Mouse (Mus musculus): ENCODE measurements around the gene Rpp38. TPM values are rescaled to one million over a fixed set of nuclear protein-coding genes. Genes with fewer than 3 reads are reported as not detected.

Gene Rpp38
- total and polyA plus RNA-seq, 2 experiments from 2014 or later: 1.2 to 11.3 TPM

DNA sequence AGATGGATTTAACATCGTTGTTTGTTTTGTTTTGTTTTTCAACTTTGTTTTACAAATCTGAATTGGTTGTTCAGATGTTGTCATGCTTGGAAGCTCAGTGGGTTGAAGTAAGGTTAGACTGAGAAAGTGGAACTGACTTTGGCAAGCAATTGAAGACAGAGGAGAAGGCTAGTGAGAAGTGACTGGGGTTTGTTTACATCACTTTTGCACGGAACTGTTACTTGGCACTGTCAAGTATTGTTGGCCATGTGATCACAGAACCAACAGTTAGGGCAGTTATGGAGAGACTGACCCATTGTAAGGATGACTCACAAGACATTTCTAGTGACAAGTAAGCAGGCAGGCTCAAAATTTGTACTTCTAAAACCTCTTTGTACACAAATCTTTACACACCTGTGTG, 9.3 kb downstream of the Rpp38 start:
- no peaks in the 10 kb centered on the region for H3K4me1 ChIP-seq (ENCODE audit: control insufficient read depth, insufficient read depth)
- TF ChIP-seq CTCF (IDR thresholded peaks at IDR 0.05; ENCODE audit: low read depth) (no peak), EP300 (IDR thresholded peaks at IDR 0.05; ENCODE audit: low read depth) (no peak)
- WGBS: 76% methylated on average over 2 of the region's 2 CpGs
- ATAC-seq (ENCODE audit: insufficient read depth, low read depth): no peak
- H3K36me3 ChIP-seq (replicated peaks; ENCODE audit: control insufficient read depth, insufficient read depth, low read length): peaks cover 40% of the 10 kb centered on the region
- H3K27ac ChIP-seq (ENCODE audit: low read depth): no peak overlapping the region
- H3K4me3 ChIP-seq (ENCODE audit: low read depth, low read length): no peak overlapping the region
- no peaks in the 10 kb centered on the region for H3K9me3 ChIP-seq (replicated peaks; ENCODE audit: control insufficient read depth, low read length)
- no peak overlapping the region for H3K9ac ChIP-seq (replicated peaks; ENCODE audit: low read depth, low read length)
- no peak overlapping the region for H3K4me2 ChIP-seq (ENCODE audit: low read depth, low read length)
- DNase-seq (ENCODE audit: low spot score): no peak
- no peaks in the 10 kb centered on the region for H3K27me3 ChIP-seq (ENCODE audit: control insufficient read depth, insufficient read depth, low read length)

DNA sequence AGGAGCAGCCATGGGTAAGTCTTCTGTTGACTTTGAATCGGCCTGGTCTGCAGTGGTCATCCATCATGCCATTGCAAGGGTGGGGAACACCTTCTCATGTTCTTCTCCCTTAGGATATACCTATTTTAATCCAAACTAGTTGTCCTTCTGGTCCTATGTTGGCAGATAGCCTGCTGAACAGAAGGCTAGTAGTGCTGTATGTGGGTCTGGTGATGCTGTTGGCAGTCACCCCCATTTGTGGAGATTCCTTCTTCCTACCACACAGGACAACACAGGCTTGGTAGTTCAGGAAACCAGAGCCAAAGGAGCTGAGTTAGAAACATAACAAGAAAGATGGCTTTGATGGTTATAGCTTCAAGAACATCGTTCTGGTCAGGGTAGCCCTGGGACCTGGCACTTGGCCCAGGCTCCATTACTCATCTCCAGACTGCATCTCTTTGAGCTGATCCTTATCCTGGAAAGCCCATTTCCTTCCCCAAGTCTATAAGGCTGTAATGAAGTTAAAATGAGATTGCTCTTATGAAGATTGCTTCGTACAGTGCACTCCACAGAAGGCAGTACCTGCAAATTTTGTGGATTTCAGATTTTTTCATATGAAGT, 26.9 kb downstream of the Rpp38 start:
- no peak for TF ChIP-seq CTCF (IDR thresholded peaks at IDR 0.05; ENCODE audit: low read depth)
- TF ChIP-seq EP300 (IDR thresholded peaks at IDR 0.05; ENCODE audit: low read depth): no peak
- Histone ChIP-seq H3K36me3 (replicated peaks; ENCODE audit: control insufficient read depth, insufficient read depth, low read length) (peaks cover 9% of the 10 kb centered on the region), H3K27ac (ENCODE audit: low read depth) (no peak overlapping the region), H3K9ac (replicated peaks; ENCODE audit: low read depth, low read length) (no peak overlapping the region), H3K27me3 (ENCODE audit: control insufficient read depth, insufficient read depth, low read length) (no peaks in the 10 kb centered on the region), H3K9me3 (replicated peaks; ENCODE audit: control insufficient read depth, low read length) (no peaks in the 10 kb centered on the region), H3K4me1 (ENCODE audit: control insufficient read depth, insufficient read depth) (no peaks in the 10 kb centered on the region), H3K4me2 (ENCODE audit: low read depth, low read length) (no peak overlapping the region), H3K4me3 (ENCODE audit: low read depth, low read length) (no peak overlapping the region)
- 73% methylated on average over 3 of the region's 3 CpGs for WGBS
- ATAC-seq (ENCODE audit: insufficient read depth, low read depth): no peak
- DNase-seq (ENCODE audit: low spot score): no peak

DNA sequence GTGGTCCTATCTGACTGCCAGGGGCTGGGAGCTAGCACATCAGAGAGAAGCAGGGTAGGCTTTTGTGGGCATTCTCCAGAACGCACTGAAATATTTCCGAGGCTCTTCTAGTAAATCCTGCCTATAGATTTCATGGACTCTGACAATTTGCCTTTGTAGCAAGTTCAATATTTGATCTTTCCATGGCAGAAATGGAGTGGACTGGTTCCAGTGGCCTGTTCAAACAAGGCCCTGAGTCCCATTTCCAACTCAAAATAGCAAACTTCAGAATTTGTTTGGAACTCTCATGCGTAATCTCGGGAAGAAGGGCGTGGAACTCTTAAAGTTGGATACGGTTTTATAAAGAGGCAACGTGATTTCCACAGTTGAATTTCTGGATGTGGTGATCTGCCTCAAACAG, 36.6 kb downstream of the Rpp38 start:
- Histone ChIP-seq H3K4me1 (ENCODE audit: control insufficient read depth, insufficient read depth) (no peaks in the 10 kb centered on the region), H3K4me3 (ENCODE audit: low read depth, low read length) (no peak overlapping the region), H3K36me3 (replicated peaks; ENCODE audit: control insufficient read depth, insufficient read depth, low read length) (no peaks in the 10 kb centered on the region), H3K9ac (replicated peaks; ENCODE audit: low read depth, low read length) (no peak overlapping the region), H3K27ac (ENCODE audit: low read depth) (no peak overlapping the region), H3K27me3 (ENCODE audit: control insufficient read depth, insufficient read depth, low read length) (no peaks in the 10 kb centered on the region), H3K9me3 (replicated peaks; ENCODE audit: control insufficient read depth, low read length) (no peaks in the 10 kb centered on the region), H3K4me2 (ENCODE audit: low read depth, low read length) (no peak overlapping the region)
- ATAC-seq (ENCODE audit: insufficient read depth, low read depth) (no peak), DNase-seq (ENCODE audit: low spot score) (no peak)
- 85% methylated on average over 7 of the region's 7 CpGs for WGBS
- TF ChIP-seq CTCF (IDR thresholded peaks at IDR 0.05; ENCODE audit: low read depth) (no peak), EP300 (IDR thresholded peaks at IDR 0.05; ENCODE audit: low read depth) (no peak)

DNA sequence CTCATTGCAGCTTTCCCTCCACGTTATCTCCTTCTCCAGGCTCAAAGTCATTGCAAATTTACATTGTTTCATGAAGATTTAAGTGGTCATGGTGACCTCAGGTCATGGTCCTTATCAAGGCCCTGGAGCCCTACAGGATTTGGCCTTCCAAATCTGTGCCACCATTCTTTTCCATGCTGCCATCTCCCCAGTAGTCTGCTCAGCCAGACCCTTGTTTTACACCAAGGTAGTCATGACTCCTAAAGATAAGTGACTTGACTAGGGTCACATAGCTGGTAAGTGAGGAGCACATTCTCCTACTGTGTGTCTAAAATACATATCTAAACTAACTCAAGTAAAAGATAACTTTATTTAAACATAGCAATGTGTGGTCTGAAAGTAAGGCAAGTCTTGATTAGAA, 40.3 kb downstream of the Rpp38 start:
- peaks cover under 1% of the 10 kb centered on the region; the same call in 1 of the 2 replicates for H3K4me1 ChIP-seq (ENCODE audit: control insufficient read depth, insufficient read depth)
- WGBS: 54% methylated on average over 1 of the region's 1 CpGs
- no peak overlapping the region for H3K9ac ChIP-seq (replicated peaks; ENCODE audit: low read depth, low read length)
- TF ChIP-seq EP300 (IDR thresholded peaks at IDR 0.05; ENCODE audit: low read depth): no peak
- no peak for TF ChIP-seq CTCF (IDR thresholded peaks at IDR 0.05; ENCODE audit: low read depth)
- H3K27me3 ChIP-seq (ENCODE audit: control insufficient read depth, insufficient read depth, low read length): no peaks in the 10 kb centered on the region
- no peak for DNase-seq (ENCODE audit: low spot score)
- ATAC-seq (ENCODE audit: insufficient read depth, low read depth): no peak
- H3K4me3 ChIP-seq (ENCODE audit: low read depth, low read length): no peak overlapping the region
- no peak overlapping the region for H3K4me2 ChIP-seq (ENCODE audit: low read depth, low read length)
- H3K27ac ChIP-seq (ENCODE audit: low read depth): no peak overlapping the region
- no peaks in the 10 kb centered on the region for H3K36me3 ChIP-seq (replicated peaks; ENCODE audit: control insufficient read depth, insufficient read depth, low read length)
- H3K9me3 ChIP-seq (replicated peaks; ENCODE audit: control insufficient read depth, low read length): no peaks in the 10 kb centered on the region

DNA sequence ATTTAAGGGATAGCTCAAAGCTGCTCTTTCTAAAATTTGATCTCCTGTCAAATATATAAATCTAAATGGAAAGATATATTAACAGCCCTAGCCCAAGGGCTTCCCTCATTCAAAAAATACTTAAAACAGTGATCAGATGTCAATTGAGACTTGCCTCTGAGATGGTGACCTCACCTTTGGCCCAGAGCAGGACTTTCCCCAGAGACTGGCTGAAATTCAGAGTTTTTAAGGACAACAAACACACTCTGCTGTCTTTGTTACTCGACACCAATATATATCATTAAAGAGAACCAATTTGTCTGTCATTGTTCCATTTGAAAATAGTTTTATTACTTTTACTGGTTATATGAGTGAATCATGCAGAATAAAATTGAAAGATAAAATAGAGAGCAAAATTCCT, 42.9 kb downstream of the Rpp38 start:
- Histone ChIP-seq H3K4me3 (ENCODE audit: low read depth, low read length) (no peak overlapping the region), H3K9ac (replicated peaks; ENCODE audit: low read depth, low read length) (no peak overlapping the region), H3K27ac (ENCODE audit: low read depth) (no peak overlapping the region), H3K4me2 (ENCODE audit: low read depth, low read length) (no peak overlapping the region), H3K4me1 (ENCODE audit: control insufficient read depth, insufficient read depth) (peaks cover 11% of the 10 kb centered on the region), H3K9me3 (replicated peaks; ENCODE audit: control insufficient read depth, low read length) (no peaks in the 10 kb centered on the region), H3K36me3 (replicated peaks; ENCODE audit: control insufficient read depth, insufficient read depth, low read length) (no peaks in the 10 kb centered on the region), H3K27me3 (ENCODE audit: control insufficient read depth, insufficient read depth, low read length) (no peaks in the 10 kb centered on the region)
- WGBS: 67% methylated on average over 1 of the region's 1 CpGs
- TF ChIP-seq EP300 (IDR thresholded peaks at IDR 0.05; ENCODE audit: low read depth): no peak
- TF ChIP-seq CTCF (IDR thresholded peaks at IDR 0.05; ENCODE audit: low read depth): no peak
- ATAC-seq (ENCODE audit: insufficient read depth, low read depth): no peak
- no peak for DNase-seq (ENCODE audit: low spot score)

DNA sequence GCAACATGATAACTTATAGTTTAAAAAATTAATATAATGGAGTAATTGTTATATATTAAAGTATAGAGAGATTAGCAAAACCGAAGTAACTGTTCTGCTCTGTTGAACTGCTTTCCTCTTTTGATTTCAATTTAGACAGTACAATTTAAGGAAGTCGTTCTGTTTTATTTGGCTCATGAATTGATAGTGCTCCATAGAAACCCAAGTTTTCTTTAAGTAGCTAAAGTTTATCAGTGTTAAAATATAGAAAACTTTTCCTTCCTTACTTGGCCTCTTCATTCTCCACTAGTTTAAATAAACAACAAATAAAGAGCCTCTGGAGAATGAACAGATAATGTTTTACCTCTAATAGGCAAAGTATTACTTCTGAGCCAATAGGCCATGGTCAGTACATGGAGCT, 46.2 kb downstream of the Rpp38 start:
- ATAC-seq (ENCODE audit: insufficient read depth, low read depth): no peak
- Histone ChIP-seq H3K9me3 (replicated peaks; ENCODE audit: control insufficient read depth, low read length) (no peaks in the 10 kb centered on the region), H3K4me3 (ENCODE audit: low read depth, low read length) (no peak overlapping the region), H3K4me2 (ENCODE audit: low read depth, low read length) (no peak overlapping the region), H3K9ac (replicated peaks; ENCODE audit: low read depth, low read length) (no peak overlapping the region), H3K4me1 (ENCODE audit: control insufficient read depth, insufficient read depth) (peaks cover 11% of the 10 kb centered on the region), H3K36me3 (replicated peaks; ENCODE audit: control insufficient read depth, insufficient read depth, low read length) (no peaks in the 10 kb centered on the region), H3K27me3 (ENCODE audit: control insufficient read depth, insufficient read depth, low read length) (no peaks in the 10 kb centered on the region), H3K27ac (ENCODE audit: low read depth) (no peak overlapping the region)
- DNase-seq (ENCODE audit: low spot score): no peak
- TF ChIP-seq CTCF (IDR thresholded peaks at IDR 0.05; ENCODE audit: low read depth) (no peak), EP300 (IDR thresholded peaks at IDR 0.05; ENCODE audit: low read depth) (no peak)
- 46% methylated on average over 2 of the region's 2 CpGs for WGBS
